ENCODE assay signal across 8 mouse cellular contexts in genomic region chr1:45816889-45817288, GRCm38 (mm10). TPM values are rescaled to one million over a fixed set of nuclear protein-coding genes. Genes with fewer than 3 reads are reported as not detected.
DNase-seq lines count a peak whose midpoint lies in the region; ATAC-seq lines count a peak whose summit lies in the region.

No protein-coding gene starts in this region.

- no peaks in the 10 kb centered on the region for H3K27me3 ChIP-seq in neural tube, embryonic 11.5 days (ENCODE audit: control insufficient read depth, insufficient read depth, low read length)
- H3K27me3 ChIP-seq in neural tube, embryonic 15.5 days (replicated peaks), result no peaks in the 10 kb centered on the region
- H3K27me3 ChIP-seq in midbrain, embryonic 14.5 days (ENCODE audit: control insufficient read depth, insufficient read depth, low read length), result no peaks in the 10 kb centered on the region

- H3K36me3 ChIP-seq in neural tube, embryonic 11.5 days (ENCODE audit: control insufficient read depth, insufficient read depth, low read length), result peaks cover 10% of the 10 kb centered on the region
- H3K36me3 ChIP-seq in neural tube, embryonic 15.5 days, result peaks cover 67% of the 10 kb centered on the region
- peaks cover 88% of the 10 kb centered on the region for H3K36me3 ChIP-seq in midbrain, embryonic 14.5 days (ENCODE audit: control insufficient read depth, insufficient read depth, low read length)

- no peaks in the 10 kb centered on the region for H3K4me1 ChIP-seq in neural tube, embryonic 11.5 days (ENCODE audit: control insufficient read depth, insufficient read depth, low read length)
- no peaks in the 10 kb centered on the region for H3K4me1 ChIP-seq in neural tube, embryonic 15.5 days
- no peaks in the 10 kb centered on the region for H3K4me1 ChIP-seq in midbrain, embryonic 14.5 days (ENCODE audit: control insufficient read depth, insufficient read depth, low read length)

- no peak overlapping the region for H3K4me3 ChIP-seq in neural tube, embryonic 11.5 days (ENCODE audit: low read depth, low read length)
- no peak overlapping the region for H3K4me3 ChIP-seq in neural tube, embryonic 15.5 days (replicated peaks)
- no peak overlapping the region for H3K4me3 ChIP-seq in midbrain, embryonic 14.5 days (replicated peaks; ENCODE audit: low read depth, low read length)

- no peak for DNase-seq in cerebellum, adult 11-12 months
- DNase-seq in neural tube, embryonic 11.5 days (ENCODE audit: low spot score), result no peak
- DNase-seq in cerebellum, adult 9-10 months, result peak; percentile 64
- peak; percentile 86 for DNase-seq in midbrain, embryonic 14.5 days
- no peak for DNase-seq in right cerebral cortex, postnatal 14 days

- H3K9me3 ChIP-seq in neural tube, embryonic 11.5 days (ENCODE audit: control insufficient read depth, low read length), result no peaks in the 10 kb centered on the region
- no peaks in the 10 kb centered on the region for H3K9me3 ChIP-seq in neural tube, embryonic 15.5 days (replicated peaks)
- H3K9me3 ChIP-seq in midbrain, embryonic 14.5 days (ENCODE audit: control insufficient read depth, low read length), result no peaks in the 10 kb centered on the region

- no peak overlapping the region for H3K4me2 ChIP-seq in neural tube, embryonic 11.5 days (ENCODE audit: low read depth)
- H3K4me2 ChIP-seq in neural tube, embryonic 15.5 days, result no peak overlapping the region
- H3K4me2 ChIP-seq in midbrain, embryonic 14.5 days (ENCODE audit: low read length), result no peak overlapping the region

- peak; percentile 83 for ATAC-seq in cerebellum, adult (ENCODE audit: insufficient number of reproducible peaks, low FRiP score, low TSS enrichment)
- ATAC-seq in neural tube, embryonic 11.5 days (ENCODE audit: insufficient read depth, low FRiP score, low TSS enrichment), result 0 out of 2 replicates have a peak, but pooled peaks have one; percentile 55
- no peak for ATAC-seq in neural tube, embryonic 15.5 days (ENCODE audit: low FRiP score)
- peak; percentile 96 for ATAC-seq in inflammation-experienced regulatory T-cells, adult 6 months
- no peak for ATAC-seq in midbrain, embryonic 14.5 days (ENCODE audit: low FRiP score, low TSS enrichment)

- H3K9ac ChIP-seq in neural tube, embryonic 11.5 days (ENCODE audit: low read length), result no peak overlapping the region
- no peak overlapping the region for H3K9ac ChIP-seq in neural tube, embryonic 15.5 days (replicated peaks)
- H3K9ac ChIP-seq in midbrain, embryonic 14.5 days (replicated peaks; ENCODE audit: low read length), result no peak overlapping the region

- no peak overlapping the region for H3K27ac ChIP-seq in neural tube, embryonic 11.5 days (ENCODE audit: low read depth, low read length)
- H3K27ac ChIP-seq in neural tube, embryonic 15.5 days (replicated peaks), result no peak overlapping the region
- no peak overlapping the region for H3K27ac ChIP-seq in midbrain, embryonic 14.5 days (replicated peaks; ENCODE audit: low read depth, low read length)

- 26% methylated on average over 1 of the region's 1 CpGs for WGBS in neural tube, embryonic 11.5 days
- 31% methylated on average over 1 of the region's 1 CpGs for WGBS in neural tube, embryonic 15.5 days
- 26% methylated on average over 1 of the region's 1 CpGs for WGBS in midbrain, embryonic 14.5 days

RNA-seq across cellular contexts. Expression of gene Wdr75, which starts 21.9 kb away (rescaled TPM):
- 82.9 and 92.3 TPM in 2 replicates for polyA plus RNA-seq in neural tube, embryonic 11.5 days (2014; fragmentation: Nextera tagmentation; extraction: Ambion mirVana)
- 55.8 and 58.6 TPM in 2 replicates for polyA plus RNA-seq in neural tube, embryonic 15.5 days (2015; fragmentation: Nextera tagmentation; extraction: Ambion mirVana)
- 10 to 100 TPM; 30.5 to 61.8 (median 56.9) TPM for polyA plus RNA-seq in inflammation-experienced regulatory T-cells, adult 6 months (2017; shearing (Covaris generic))
- polyA plus RNA-seq in midbrain, embryonic 14.5 days (2014; fragmentation: Nextera tagmentation; extraction: Ambion mirVana), result 62.7 and 66.0 TPM in 2 replicates

Comparison
In these comparisons a context has a peak if more than half of its experiments do, and no peak if none do; other contexts are left out.
1. ATAC-seq: peak in cerebellum, adult (single experiment), neural tube, embryonic 11.5 days (single experiment) and inflammation-experienced regulatory T-cells, adult 6 months (single experiment); none in neural tube, embryonic 15.5 days (single experiment) and midbrain, embryonic 14.5 days (single experiment).
2. DNase-seq: peak in cerebellum, adult 9-10 months (single experiment) and midbrain, embryonic 14.5 days (single experiment); none in cerebellum, adult 11-12 months (single experiment), neural tube, embryonic 11.5 days (single experiment) and right cerebral cortex, postnatal 14 days (single experiment).